Mouse (Mus musculus): ENCODE results near the gene Hist1h2bg. TPM values are rescaled to one million over a fixed set of nuclear protein-coding genes. Genes with fewer than 3 reads are reported as not detected.
"Not testable (repeated sequence)": the region's sequence is repeated elsewhere in the genome, so short reads cannot be mapped to it uniquely, and the experiment has no call there.

The Hist1h2bg gene
- polyA plus RNA-seq, 1 experiment from 2014 or later, result 4.3 TPM

DNA sequence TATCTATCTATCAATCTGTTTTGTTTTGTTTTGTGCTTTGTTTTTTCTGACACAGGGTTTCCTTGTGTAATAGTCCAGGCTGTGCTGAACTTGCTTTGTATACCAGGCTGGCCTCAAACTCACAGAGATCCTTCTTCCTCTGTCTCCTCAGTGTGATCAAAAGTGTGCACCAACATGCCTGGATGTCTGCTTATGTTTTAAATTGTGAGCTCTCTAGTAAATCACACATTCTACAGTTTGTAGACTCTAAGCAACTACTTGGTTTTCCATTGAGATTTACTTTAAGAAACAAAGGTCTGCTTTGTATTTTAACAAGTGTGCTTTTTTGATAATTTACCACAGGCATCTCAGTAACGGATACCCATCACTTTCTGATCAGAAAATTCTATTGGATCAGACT, 6.6 kb downstream of the Hist1h2bg start:
- H3K36me3 ChIP-seq, result no peaks in the 10 kb centered on the region
- H3K4me3 ChIP-seq, result no peak overlapping the region
- ATAC-seq (replicated peaks; ENCODE audit: insufficient number of reproducible peaks, insufficient read depth, low FRiP score, low read depth), result no peak
- no peaks in the 10 kb centered on the region for H3K9me3 ChIP-seq (replicated peaks)
- no peak overlapping the region for H3K27ac ChIP-seq
- peaks cover 35% of the 10 kb centered on the region for H3K4me1 ChIP-seq (replicated peaks)
- no peaks in the 10 kb centered on the region for H3K27me3 ChIP-seq
- no peak overlapping the region for H3K9ac ChIP-seq
- H3K4me2 ChIP-seq, result no peak overlapping the region
- WGBS, result 85% methylated on average over 1 of the region's 1 CpGs

DNA sequence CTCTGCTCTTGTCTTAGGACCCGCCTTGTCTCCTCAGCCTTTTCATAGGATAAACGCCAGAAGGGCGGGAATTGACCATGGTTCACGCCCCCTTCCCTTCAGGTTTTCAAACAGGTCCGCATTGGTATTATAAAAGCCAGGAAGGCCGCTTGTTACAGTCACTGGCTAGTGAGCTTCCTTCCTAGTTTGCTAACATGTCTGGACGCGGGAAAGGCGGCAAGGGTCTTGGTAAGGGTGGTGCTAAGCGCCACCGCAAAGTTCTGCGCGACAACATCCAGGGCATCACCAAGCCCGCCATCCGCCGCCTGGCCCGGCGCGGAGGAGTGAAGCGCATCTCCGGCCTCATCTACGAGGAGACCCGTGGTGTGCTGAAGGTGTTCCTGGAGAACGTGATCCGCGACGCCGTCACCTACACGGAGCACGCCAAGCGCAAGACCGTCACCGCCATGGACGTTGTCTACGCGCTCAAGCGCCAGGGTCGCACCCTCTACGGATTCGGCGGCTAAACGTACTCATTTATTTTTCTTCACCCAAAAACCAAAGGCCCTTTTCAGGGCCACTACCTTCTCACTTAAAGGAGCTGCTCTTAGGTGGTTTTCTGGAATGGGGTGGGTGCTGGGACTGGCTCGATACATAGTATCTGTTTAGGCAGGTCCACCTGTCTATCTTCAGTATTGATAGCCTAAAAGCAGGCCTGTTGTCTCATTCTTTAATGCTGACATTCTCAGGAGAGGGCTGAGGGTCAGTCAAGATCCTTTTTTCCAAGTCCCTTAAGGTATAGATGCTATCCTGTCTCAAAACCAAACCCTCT, 10.4 kb downstream of the Hist1h2bg start, which contains the start of gene Hist1h4d:
Hist1h4d (plus strand) TSS at position 191 of the 811 bp plus-strand sequence.
- H3K27me3 ChIP-seq, result no peaks in the 10 kb centered on the region
- WGBS, result under 1% methylated on average over 43 of the region's 43 CpGs
- peak; percentile 84 for ATAC-seq (replicated peaks; ENCODE audit: insufficient number of reproducible peaks, insufficient read depth, low FRiP score, low read depth)

DNA sequence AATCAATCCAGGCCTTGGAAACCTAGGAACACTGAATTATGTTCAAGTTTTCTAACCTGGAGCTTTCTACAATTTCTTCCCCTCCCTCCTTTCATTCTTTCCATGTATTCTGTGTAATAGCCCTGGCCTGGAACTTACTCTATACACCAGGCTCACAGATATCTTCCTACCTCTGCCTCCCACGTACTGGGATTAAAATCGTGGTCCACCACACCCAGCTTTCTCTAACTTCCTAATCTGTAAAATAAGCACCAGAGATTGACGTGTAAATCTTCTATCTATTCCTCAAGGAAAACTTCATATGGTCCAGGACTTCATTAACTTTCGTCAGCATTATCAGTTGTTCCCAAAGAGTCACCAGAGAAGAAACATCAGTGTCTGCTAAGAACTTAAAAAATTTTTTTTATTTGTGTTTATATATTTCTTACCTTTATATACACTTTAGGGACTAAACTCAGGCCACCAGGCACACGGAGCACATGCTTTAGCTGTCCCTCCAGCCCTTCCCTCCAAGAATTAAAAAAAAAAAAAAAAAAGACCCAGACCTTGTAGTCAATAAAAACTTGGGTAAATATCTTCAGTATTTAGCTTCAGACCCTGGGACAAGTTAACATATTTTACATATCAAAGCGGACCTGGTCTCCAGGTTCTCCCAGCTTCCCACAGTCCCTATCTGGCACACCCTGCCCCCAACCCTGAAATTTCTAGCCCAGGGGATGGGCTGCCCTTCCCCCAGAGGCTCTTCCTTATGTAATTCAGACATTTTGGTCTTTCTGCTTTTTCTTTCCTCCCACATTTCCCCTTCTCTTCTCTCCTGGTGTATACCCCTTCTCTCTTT, 11.2 kb downstream of the Hist1h2bg start:
- Histone ChIP-seq H3K9ac (peak overlapping the region; percentile 66), H3K27me3 (no peaks in the 10 kb centered on the region), H3K9me3 (replicated peaks) (no peaks in the 10 kb centered on the region), H3K4me1 (replicated peaks) (peaks cover 32% of the 10 kb centered on the region), H3K27ac (peak overlapping the region; percentile 79), H3K4me2 (peak overlapping the region; percentile 79), H3K36me3 (no peaks in the 10 kb centered on the region), H3K4me3 (peak overlapping the region; percentile 57)
- WGBS, result 13% methylated on average over 6 of the region's 6 CpGs
- no peak for ATAC-seq (replicated peaks; ENCODE audit: insufficient number of reproducible peaks, insufficient read depth, low FRiP score, low read depth)

More for the DNA sequence above, 10.4 kb downstream of the Hist1h2bg start, which contains the start of gene Hist1h4d:
- H3K4me3 ChIP-seq, result peak within 1 kb of the TSS; percentile 57
- no peaks in the 10 kb centered on the region for H3K36me3 ChIP-seq
- no peaks in the 10 kb centered on the region for H3K9me3 ChIP-seq (replicated peaks)
- peak within 1 kb of the TSS; percentile 79 for H3K4me2 ChIP-seq
- H3K27ac ChIP-seq, result peak within 1 kb of the TSS; percentile 79
- peaks cover 33% of the 10 kb centered on the region for H3K4me1 ChIP-seq (replicated peaks)
- H3K9ac ChIP-seq, result peak within 1 kb of the TSS; percentile 66

DNA sequence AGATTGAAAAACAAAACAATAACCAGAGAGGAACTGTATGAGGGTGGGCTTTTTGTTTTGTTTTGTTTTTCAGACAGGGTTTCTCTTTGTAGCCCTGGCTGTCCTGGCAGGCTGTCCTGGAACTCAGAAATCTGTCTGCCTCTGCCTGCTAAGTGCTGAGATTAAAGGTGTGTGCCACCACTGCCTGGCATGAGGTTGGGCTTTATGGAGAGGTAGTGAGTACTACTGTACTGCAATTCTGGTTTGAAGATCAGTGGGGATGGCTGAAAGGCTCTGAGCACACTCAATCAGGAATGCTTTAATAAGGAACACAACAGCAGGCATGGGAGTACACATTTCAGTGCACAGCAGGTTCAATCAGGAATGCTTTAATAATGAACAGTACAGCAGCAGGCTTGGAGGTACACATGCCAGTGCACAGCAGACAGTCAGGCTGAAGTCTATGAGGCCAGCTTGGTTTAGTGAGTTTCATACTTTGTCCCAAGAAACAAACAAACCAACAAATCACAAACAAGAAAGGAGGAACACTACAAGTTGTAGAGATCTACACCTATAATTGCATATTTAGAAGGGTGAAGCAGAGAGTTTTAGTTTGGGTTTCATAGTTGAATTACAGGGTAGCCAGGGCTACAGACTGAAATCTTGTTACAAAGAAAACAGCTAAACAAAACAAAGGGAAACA, 12.3 kb downstream of the Hist1h2bg start:
- 0 out of 2 replicates have a peak overlapping the region, but pooled peaks have one; percentile 8 for H3K4me3 ChIP-seq
- H3K9me3 ChIP-seq (replicated peaks), result no peaks in the 10 kb centered on the region
- no peak for ATAC-seq (replicated peaks; ENCODE audit: insufficient number of reproducible peaks, insufficient read depth, low FRiP score, low read depth)
- peaks cover 32% of the 10 kb centered on the region for H3K4me1 ChIP-seq (replicated peaks)
- H3K4me2 ChIP-seq, result peak overlapping the region; percentile 79; the same call in 1 of the 2 replicates
- H3K27me3 ChIP-seq, result no peaks in the 10 kb centered on the region
- H3K36me3 ChIP-seq, result no peaks in the 10 kb centered on the region
- H3K9ac ChIP-seq, result no peak overlapping the region
- H3K27ac ChIP-seq, result peak overlapping the region; percentile 79

DNA sequence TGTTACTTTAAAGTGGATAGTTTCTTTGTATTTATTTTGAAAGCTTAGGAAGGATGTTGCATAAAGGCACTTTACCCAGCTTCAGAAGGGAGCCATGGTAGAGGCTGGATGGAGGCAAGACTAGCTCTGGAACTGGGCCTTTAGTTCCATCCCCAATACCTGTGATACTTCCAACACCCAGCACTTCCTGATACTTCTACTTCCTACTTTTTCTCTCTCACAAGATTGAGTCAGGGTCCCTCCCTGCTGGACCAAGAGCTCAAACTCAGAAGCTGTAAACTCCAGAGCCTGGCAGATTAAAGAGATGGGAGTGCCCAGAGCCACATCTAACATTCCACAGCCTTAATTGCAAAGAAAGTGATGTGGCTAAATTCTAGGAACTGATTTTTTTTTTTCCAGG, 13.1 kb downstream of the Hist1h2bg start:
- no peak for ATAC-seq (replicated peaks; ENCODE audit: insufficient number of reproducible peaks, insufficient read depth, low FRiP score, low read depth)
- H3K9ac ChIP-seq, result peak overlapping the region; percentile 73
- peak overlapping the region; percentile 92 for H3K27ac ChIP-seq
- no peaks in the 10 kb centered on the region for H3K27me3 ChIP-seq
- no peaks in the 10 kb centered on the region for H3K36me3 ChIP-seq
- H3K9me3 ChIP-seq (replicated peaks), result no peaks in the 10 kb centered on the region
- H3K4me2 ChIP-seq, result peak overlapping the region; percentile 68
- peak overlapping the region; percentile 54 for H3K4me3 ChIP-seq
- peaks cover 32% of the 10 kb centered on the region for H3K4me1 ChIP-seq (replicated peaks)

DNA sequence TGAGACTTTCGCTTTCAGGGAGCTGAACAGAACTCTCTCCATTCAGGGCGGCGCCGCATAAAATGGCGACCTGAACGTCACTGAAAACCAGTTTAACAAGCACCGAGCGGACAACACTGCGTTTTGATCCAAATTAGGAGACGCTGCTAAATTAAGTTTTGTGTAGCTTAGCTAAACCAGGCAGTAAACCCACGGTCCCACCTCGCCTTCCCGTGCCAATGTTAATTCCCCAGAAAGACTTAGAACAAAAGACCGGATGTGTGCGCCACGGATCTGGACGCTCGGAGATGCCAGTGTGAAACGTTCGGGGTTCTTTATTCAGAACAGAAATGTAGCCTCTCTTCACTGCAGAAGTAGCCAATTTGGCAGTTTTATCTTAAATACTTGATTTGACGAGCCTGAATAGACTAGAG, 13.8 kb downstream of the Hist1h2bg start:
- Histone ChIP-seq H3K9ac (peak overlapping the region; percentile 73), H3K36me3 (no peaks in the 10 kb centered on the region), H3K4me2 (peak overlapping the region; percentile 68), H3K27ac (peak overlapping the region; percentile 92), H3K27me3 (no peaks in the 10 kb centered on the region), H3K9me3 (replicated peaks) (no peaks in the 10 kb centered on the region), H3K4me3 (peak overlapping the region; percentile 54), H3K4me1 (replicated peaks) (peaks cover 32% of the 10 kb centered on the region)
- under 1% methylated on average over 21 of the region's 21 CpGs for WGBS
- no peak for ATAC-seq (replicated peaks; ENCODE audit: insufficient number of reproducible peaks, insufficient read depth, low FRiP score, low read depth)

DNA sequence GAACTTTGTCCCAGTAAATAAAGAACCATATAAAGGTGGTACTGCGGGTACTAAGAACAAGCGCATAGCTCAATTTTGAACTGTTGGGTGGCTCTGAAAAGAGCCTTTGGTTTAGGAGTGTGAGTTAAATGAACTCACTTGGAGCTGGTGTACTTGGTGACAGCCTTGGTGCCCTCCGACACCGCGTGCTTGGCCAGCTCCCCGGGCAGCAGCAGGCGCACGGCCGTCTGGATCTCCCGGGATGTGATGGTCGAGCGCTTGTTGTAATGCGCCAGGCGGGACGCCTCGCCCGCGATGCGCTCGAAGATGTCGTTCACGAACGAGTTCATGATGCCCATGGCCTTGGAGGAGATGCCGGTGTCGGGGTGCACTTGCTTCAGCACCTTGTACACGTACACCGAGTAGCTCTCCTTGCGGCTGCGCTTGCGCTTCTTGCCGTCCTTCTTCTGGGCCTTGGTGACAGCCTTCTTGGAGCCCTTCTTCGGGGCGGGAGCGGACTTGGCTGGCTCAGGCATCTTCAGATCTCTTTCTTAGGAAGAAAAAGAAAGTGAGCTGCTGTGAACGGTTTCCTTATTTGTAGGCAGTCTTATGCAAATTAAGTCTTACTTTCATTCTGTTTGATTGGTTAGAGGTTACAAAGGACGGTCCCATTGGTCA, 14.4 kb downstream of the Hist1h2bg start:
- peak overlapping the region; percentile 68 for H3K4me2 ChIP-seq
- H3K9ac ChIP-seq, result peak overlapping the region; percentile 73
- H3K9me3 ChIP-seq (replicated peaks); H3K36me3 ChIP-seq; H3K27me3 ChIP-seq: not testable (repeated sequence)
- under 1% methylated on average over 34 of the region's 36 CpGs for WGBS
- ATAC-seq (replicated peaks; ENCODE audit: insufficient number of reproducible peaks, insufficient read depth, low FRiP score, low read depth), result peak; percentile 86
- H3K27ac ChIP-seq, result peak overlapping the region; percentile 92
- H3K4me1 ChIP-seq (replicated peaks), result peaks cover 32% of the 10 kb centered on the region
- peak overlapping the region; percentile 54 for H3K4me3 ChIP-seq

DNA sequence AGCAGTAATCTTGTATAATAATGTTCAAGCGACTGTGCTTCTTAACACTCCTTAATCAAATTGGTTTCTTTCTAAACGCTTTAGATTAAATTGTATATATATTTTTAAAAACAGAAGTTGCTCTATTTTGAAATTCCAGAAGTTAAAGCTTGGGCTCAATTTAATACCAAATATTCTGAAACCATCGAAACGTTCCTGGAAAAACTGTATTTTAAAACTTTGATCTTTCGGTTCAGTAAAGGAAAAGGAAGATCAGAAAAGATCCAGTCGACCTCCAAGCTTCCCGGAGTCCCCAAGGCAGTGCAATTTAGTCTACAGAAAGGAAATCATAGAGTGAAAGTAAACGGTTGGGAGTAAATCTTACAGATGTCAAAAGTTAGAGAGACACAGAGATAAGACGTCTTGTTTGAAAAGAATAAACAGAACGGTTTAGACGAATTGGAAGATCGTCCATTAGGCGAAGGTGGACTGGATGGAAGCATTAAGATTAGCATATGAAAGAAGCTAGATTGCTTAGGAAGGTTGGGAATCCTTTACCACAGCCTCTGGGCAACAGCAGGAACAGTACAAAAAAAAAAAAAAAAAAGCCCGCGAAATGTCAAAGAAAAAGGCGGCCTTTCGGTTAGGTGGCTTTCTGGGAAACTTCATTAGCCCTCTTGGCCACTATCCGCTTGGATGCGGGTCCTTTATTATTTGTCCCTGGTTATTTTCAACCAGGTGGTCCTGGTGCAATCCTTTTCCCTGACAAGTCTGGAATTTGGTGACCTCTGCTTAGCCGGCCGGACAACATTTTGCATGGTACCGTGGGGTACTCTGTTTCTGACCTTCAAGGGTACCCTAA, 15.1 kb downstream of the Hist1h2bg start:
- WGBS, result 1% methylated on average over 22 of the region's 22 CpGs
- Histone ChIP-seq H3K27me3 (no peaks in the 10 kb centered on the region), H3K4me2 (peak overlapping the region; percentile 68), H3K9me3 (replicated peaks) (no peaks in the 10 kb centered on the region), H3K4me3 (peak overlapping the region; percentile 54), H3K36me3 (no peaks in the 10 kb centered on the region), H3K4me1 (replicated peaks) (peaks cover 26% of the 10 kb centered on the region), H3K27ac (peak overlapping the region; percentile 92), H3K9ac (peak overlapping the region; percentile 45)
- ATAC-seq (replicated peaks; ENCODE audit: insufficient number of reproducible peaks, insufficient read depth, low FRiP score, low read depth), result no peak

DNA sequence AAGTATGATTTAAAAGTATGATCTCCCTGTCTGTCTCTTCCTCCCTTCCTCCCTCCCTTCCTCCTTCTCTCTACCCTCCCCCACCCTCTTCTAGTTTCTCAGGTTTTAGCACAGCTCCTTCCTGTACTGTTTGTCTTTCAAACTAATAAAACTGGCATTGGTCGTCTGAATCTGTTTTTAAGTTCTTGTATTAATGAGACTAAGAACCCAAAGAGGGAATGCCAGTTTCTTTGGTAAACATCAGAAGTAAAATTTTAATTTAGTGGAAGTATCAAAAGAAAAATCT, 15.7 kb downstream of the Hist1h2bg start:
- Histone ChIP-seq H3K4me1 (replicated peaks) (peaks cover 24% of the 10 kb centered on the region), H3K9ac (peak overlapping the region; percentile 45), H3K36me3 (no peaks in the 10 kb centered on the region), H3K27me3 (no peaks in the 10 kb centered on the region), H3K9me3 (replicated peaks) (no peaks in the 10 kb centered on the region), H3K4me2 (peak overlapping the region; percentile 68), H3K27ac (peak overlapping the region; percentile 92), H3K4me3 (peak overlapping the region; percentile 46)
- ATAC-seq (replicated peaks; ENCODE audit: insufficient number of reproducible peaks, insufficient read depth, low FRiP score, low read depth), result no peak
- 11% methylated on average over 1 of the region's 1 CpGs for WGBS

DNA sequence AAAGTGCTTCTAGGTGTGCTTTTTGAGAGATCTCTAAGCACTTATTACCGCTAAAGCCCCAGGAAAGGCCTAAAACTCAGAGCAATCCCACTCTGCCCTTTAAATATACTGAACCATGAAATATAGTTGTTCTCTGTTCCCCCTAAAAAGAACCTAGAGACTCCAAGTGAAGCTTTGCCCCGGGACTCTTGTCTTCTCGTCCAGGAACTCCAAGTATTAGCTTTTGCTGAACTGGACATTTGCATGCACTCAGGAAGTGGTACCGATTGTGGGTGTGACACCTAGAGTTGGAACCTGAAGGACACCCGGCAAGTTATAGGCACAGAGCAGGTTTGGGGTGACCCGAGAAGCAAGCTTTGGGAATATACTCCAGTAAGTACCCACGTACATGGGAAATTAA, 20.0 kb downstream of the Hist1h2bg start:
- H3K36me3 ChIP-seq, result no peaks in the 10 kb centered on the region
- no peak overlapping the region for H3K4me3 ChIP-seq
- 88% methylated on average over 7 of the region's 7 CpGs for WGBS
- no peak overlapping the region for H3K27ac ChIP-seq
- no peak for ATAC-seq (replicated peaks; ENCODE audit: insufficient number of reproducible peaks, insufficient read depth, low FRiP score, low read depth)
- H3K27me3 ChIP-seq, result no peaks in the 10 kb centered on the region
- peaks cover 10% of the 10 kb centered on the region for H3K4me1 ChIP-seq (replicated peaks)
- H3K9ac ChIP-seq, result no peak overlapping the region
- H3K9me3 ChIP-seq (replicated peaks), result no peaks in the 10 kb centered on the region
- H3K4me2 ChIP-seq, result no peak overlapping the region
